ENCODE assay signal across 14 mouse cellular contexts in the genomic region with DNA sequence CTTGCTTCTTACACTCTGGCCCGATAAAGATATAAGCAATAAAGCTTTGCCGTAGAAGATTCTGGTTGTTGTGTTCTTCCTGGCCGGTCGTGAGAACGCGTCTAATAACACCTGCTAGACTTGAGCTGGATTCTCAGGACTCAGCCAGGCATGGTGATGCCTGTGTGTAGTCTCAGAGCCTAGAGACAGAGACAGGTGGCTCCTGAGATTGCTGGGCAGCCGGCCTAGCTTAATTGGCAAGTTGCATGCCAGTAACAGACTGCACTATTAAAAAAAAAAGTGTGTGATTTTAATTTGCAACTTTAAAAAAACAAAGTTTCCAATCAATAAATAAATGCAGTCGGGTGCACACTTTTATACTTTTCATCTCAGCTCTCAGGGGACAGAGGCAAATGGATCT. TPM values are rescaled to one million over a fixed set of nuclear protein-coding genes. Genes with fewer than 3 reads are reported as not detected.
DNase-seq lines count a peak whose midpoint lies in the region; ATAC-seq and TF ChIP-seq lines count a peak whose summit lies in the region.
"Had no signal": no experiment of that assay in that cellular context is flagged by ENCODE, and none has a peak within 500 bp of the region (broad histone marks: within the 10 kb centered on the region; RNA-seq: fewer than 3 reads in every experiment).

No protein-coding gene starts in this region.

- no peak for ATAC-seq in inflammation-experienced regulatory T-cells, adult 6 months

- intact Hi-C loops in left cerebral cortex, postnatal 25 days (cut with DNase I), result no loop called here

- H3K4me3 ChIP-seq in layer of hippocampus, adult 2 months, result no peak overlapping the region
- H3K4me3 ChIP-seq: hindbrain, embryonic 15.5 days; liver, embryonic 15.5 days had no signal

- TF ChIP-seq CTCF in layer of hippocampus, adult 2 months (conservative IDR thresholded peaks at IDR 0.05), result no peak

- peak overlapping the region; percentile 37; the same call in 1 of the 2 replicates for H3K27ac ChIP-seq in layer of hippocampus, adult 2 months
- H3K27ac ChIP-seq: hindbrain, embryonic 15.5 days; kidney, postnatal 0 days; liver, embryonic 15.5 days had no signal

- peak; percentile 15 to 35 for DNase-seq in left cerebral cortex, postnatal 25 days (ENCODE audit: low spot score in 2 of 2)
- DNase-seq in left cerebral cortex, adult 11 months (ENCODE audit: low spot score), result no peak
- peak; percentile 55 for DNase-seq in cerebellum, adult 8-10 months
- DNase-seq in layer of hippocampus, adult 2 months (ENCODE audit: low spot score in 2 of 2), result peak; percentile 54 to 57
- DNase-seq in right cerebral cortex, postnatal 4 days, result peak; percentile 45
- DNase-seq in adrenal gland, postnatal 36 days, result no peak
- DNase-seq: gastrocnemius, postnatal 36 days; thymus, postnatal 4 days had no signal

RNA-seq across cellular contexts. Expression of gene Gm10273, which starts 8.5 kb away (rescaled TPM):
- 10 to 100 TPM; 29.0 to 45.8 TPM for total RNA-seq in left cerebral cortex, postnatal 25 days (2021)
- 10 to 100 TPM; 28.5 to 38.1 TPM for total RNA-seq in layer of hippocampus, adult 2 months (2021)
- polyA plus RNA-seq in inflammation-experienced regulatory T-cells, adult 6 months (2017; shearing (Covaris generic)), result 10 to 100 TPM; 34.2 to 47.3 (median 42.3) TPM
- 10 to 100 TPM; 75.5 to 75.7 TPM for total RNA-seq in adrenal gland, postnatal 36 days (2021)

RNA-seq across cellular contexts. Expression of gene Pla2g12b, which starts 16.5 kb away (rescaled TPM):
- total RNA-seq in left cerebral cortex, postnatal 25 days (2021), result not detected
- total RNA-seq in layer of hippocampus, adult 2 months (2021), result not detected
- polyA plus RNA-seq in inflammation-experienced regulatory T-cells, adult 6 months (2017; shearing (Covaris generic)), result not detected
- not detected for total RNA-seq in adrenal gland, postnatal 36 days (2021)
- total RNA-seq: gastrocnemius, postnatal 36 days; left cerebral cortex, postnatal 36 days; megakaryocyte progenitor cell, adult 5-6 weeks had no signal
- polyA plus RNA-seq: hindbrain, embryonic 15.5 days had no signal

RNA-seq across cellular contexts. Expression of gene Oit3, which starts 54.6 kb away (rescaled TPM):
- total RNA-seq in left cerebral cortex, postnatal 25 days (2021), result under 1 TPM; 0.14 to 0.94 TPM
- 1 to 10 TPM in 1 of 2 experiments, under 1 TPM in 1; 0.32 to 1.0 TPM for total RNA-seq in layer of hippocampus, adult 2 months (2021)
- polyA plus RNA-seq in inflammation-experienced regulatory T-cells, adult 6 months (2017; shearing (Covaris generic)), result not detected
- total RNA-seq in adrenal gland, postnatal 36 days (2021), result 1 to 10 TPM; 2.8 to 3.7 TPM

Comparison
In these comparisons a context has a peak if more than half of its experiments do, and no peak if none do; other contexts are left out.
1. DNase-seq: peak in left cerebral cortex, postnatal 25 days (2 of 2), cerebellum, adult 8-10 months (single experiment), layer of hippocampus, adult 2 months (2 of 2) and right cerebral cortex, postnatal 4 days (single experiment); none in left cerebral cortex, adult 11 months (single experiment) and adrenal gland, postnatal 36 days (0 of 2).